Mouse (Mus musculus) skeletal muscle tissue, adult 2 months (tissue): ENCODE data around the gene Etnk1.
"Not testable (repeated sequence)": the region's sequence is repeated elsewhere in the genome, so short reads cannot be mapped to it uniquely, and the experiment has no call there.

Experiments used
- DNase-seq: peaks from one replicate; pipeline ENCODE4 v3.0.0-alpha.2; 2012; ENCODE audit warnings: low read depth, low spot score

The Etnk1 gene

DNA sequence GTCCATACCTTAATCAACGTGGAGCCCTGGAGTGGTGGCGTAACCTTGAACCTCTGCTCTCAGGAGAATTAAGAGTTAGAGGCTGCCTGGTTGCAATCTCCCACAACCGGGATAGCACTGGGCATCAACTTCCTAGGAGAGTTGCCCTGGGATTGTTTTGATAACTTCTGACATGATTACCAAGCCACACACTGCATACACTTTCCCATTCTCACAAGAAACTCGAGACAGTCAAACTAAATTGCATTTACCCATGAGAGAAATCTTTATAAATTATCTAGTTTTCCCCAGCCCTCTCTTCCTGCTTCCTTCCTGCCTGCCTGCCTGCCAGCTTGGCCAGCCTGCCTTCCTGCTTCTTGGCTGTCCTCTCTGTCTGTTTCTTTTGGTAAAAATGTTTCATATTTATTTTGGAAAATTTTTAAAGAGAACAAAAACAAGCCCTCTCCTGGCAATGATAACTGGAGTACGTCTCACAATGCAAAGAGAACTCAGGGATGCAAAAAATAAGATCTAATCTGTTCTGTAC lies 17.2 kb upstream of the Etnk1 start:
- DNase-seq: no peak

DNA sequence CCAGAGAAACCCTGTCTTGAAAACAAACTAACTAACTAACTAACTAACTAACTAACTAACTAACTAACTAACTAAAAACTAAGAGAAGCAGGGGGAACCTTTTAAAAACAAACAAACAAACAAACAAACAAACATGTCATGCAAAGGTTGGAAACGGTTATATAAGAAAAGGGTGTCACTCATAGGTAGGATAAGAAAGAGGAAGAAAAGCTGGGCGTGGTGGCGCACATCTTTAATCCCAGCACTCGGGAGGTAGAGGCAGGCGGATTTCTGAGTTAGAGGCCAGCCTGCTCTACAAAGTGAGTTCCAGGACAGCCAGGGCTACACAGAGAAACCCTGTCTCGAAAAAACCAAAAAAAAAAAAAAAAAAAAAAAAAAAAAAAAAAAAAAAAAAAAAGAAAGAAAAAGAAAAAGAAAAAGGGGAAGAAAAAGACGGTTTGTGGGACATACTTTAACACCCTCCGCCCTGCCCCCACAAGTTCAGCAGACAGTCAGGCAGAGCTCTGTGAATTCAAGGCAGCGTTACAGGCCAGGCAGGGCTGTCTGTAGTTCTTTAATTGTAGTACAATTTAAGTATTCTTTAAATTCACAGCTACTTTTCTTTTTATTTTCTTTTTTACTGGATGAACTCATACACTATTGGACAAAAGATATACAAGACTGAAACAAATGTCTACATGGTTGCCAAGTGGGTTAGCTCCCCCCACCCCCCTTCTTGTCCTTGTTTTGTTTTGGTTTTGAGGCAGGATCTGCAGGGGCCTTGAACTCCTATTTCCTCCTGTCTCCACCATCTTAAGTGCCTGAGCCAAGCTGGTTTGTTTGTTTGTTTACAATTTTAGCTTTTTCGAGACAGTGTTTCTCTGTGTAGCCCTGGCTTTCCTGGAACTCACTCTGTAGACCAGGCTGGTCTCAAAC lies 15.7 kb upstream of the Etnk1 start:
- not testable (repeated sequence) for DNase-seq

DNA sequence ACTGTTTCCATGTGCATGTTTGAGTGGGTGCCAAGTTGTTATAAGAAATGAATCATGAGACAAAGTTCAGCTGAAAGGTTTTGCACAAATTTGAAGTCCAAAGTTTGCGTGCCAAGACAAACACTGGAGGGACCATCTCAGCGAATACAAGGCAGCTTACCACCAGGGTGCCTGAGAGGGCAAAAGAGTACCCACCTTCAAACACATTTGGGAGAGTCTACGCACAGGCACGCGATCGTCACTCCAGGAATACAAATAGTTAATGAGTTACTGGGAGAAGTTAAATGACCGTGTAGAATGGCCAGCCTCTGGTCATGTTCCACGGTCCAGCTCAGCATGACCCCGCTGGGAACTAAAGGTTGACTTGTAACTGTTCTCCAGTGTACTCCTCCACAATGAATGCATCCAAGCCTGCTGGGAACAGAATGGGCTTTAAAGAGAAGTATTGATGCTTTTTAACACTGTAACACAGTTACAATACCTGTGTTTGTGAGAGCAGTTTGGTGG lies 14.6 kb upstream of the Etnk1 start:
- DNase-seq: no peak

DNA sequence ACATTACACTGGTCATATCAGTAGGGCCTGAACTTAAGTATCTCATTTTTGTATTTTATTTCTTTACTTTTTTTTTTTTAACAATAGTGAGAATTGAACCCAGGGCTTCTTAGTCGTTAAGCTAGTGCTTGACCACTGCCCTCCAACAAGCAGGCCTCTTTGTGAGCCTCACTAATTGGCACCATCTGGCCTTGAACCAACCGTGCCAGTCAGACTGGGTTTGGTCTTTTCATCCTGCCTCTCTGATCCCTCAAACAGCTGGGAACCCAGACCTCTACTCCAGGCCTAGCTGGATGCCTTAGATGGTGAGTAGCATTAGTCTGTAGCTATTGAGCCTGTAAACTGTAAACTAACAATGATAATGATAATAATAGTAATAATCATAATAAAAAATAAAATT lies 13.9 kb upstream of the Etnk1 start:
- DNase-seq: no peak

DNA sequence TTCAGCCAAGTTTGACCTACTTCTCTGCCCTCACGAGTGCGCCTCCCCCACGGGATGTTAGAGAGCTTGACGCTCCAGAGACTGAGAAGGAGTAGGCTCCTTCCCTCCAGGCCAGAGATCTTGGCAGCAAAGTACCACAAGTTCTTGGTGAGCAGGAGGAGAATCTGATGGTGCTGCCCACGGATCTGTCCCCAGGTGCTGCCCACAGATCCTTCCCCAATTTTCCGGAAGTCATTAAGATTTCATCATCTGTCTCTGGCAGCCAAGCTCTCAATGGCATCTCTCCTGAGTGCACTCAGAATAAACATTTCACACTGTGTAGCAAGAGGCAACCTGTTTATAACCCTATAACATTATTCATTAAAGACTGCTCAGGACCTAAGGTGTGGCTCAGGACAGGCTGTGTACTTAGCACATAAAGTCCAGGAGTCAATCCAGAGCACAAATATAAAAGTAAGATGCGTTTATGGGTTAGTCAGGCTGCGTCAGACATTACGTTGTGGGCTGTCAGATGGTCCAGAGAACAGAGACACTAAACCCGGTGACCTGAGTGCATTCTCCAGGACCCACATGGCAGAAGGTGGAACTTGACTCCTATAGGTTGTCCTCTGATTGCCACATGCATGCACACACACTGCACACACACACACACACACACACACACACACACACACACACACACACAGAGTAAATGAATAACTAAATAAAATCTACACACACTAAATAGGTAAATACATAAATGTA lies 13.1 kb upstream of the Etnk1 start:
- DNase-seq: no peak

DNA sequence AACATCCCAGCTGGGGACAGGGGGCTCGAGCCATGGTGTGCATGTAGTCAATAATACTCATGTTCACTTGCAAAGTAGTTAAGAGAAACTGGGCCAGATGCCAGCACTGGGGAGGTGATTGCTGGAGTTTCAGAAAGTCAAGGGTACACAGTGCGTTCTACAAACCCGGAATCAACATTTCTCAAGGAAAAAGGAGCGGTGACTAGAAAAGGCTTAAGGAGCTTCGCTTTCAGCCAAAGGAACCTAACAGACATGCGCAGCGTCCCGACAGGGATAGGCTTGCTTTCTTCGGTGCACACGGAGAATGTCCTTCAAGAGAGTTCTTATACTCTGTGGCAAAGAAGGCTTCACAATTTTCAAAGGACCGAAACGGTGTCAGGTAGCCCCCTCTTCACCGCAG lies 12.1 kb upstream of the Etnk1 start:
- DNase-seq: no peak

DNA sequence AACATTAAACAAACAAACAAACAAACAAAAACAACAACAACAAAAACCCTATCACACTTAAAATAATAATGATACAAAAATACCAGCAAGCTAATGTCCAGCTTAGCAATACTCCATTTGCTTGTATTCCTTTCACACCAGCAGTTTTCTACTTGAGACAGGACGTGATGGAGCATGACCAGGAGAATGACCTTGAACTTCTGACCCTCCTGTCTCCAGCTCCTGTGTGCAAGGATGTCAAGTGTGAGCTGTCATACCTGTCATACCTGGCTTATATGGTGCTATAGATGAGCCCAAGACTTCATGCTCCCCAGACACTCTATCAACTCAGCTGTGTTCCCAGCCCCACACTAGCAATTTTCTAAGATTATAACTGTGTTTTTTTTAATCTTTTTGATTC lies 11.0 kb upstream of the Etnk1 start:
- no peak for DNase-seq

DNA sequence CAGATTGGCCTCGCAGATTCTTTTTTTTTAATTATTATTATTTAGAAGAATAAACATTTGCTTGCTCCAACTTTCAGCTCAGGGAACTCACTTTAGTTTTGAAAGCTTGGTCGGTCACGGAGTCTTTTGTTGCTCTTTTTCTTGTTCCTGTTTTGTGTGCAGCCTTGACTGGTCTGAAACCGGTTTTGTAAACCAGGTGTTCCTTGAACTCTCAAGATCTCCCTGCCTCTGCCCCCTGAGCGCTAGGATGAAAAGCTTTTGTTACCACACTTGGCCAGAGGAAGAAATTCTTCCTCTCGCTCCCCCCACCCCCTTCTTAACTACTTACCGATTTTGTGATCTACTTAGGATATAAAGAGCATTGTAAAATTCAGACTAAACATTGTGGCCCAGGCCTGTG lies 10.3 kb upstream of the Etnk1 start:
- no peak for DNase-seq

DNA sequence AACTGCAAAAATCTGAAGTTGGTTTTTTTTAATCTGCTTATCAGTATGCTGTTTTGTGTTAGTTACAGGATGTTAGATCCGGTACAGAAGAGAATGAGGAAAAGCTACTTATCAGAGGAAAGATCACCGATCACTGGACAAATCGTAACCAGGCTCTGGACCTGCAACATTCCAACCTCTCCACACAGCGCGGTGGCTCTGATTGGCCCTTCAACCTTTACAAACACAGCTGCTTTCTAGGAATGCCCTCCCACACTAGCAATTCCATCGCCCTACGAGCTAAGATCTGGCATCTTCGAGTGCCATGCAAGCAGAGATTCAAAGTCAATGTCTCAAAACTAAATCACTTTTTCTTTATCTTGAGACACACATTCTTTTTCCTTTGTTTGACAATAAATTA lies 9.6 kb upstream of the Etnk1 start:
- no peak for DNase-seq

DNA sequence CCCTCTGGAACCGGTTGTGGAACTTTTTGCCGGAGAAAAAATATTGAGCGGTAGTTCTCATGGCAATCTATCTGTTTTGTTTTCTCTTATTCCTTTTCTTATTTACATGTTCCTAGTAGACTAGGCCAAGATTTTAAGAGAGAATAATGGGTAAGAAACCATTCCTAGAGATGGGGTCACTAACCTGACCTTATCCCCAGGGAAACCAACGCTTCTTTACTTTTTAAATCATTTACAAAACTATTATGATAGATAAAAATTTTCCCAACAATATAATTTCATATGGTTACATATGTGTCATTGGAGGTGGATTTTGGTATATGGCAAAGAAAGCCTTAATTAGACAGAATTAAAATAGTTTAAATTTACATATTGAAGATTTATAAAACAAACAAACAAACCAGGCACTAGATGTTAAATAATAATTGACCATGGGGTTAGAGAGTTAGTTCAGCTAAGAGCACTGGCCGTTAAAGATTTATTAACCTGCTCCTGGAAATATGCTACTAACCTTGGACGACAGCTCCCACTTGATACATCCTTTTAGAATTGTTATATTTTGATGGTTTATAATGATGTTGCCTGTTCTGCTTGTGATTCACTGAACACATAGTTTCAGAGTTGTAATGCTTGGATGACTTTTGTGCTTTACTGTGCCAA lies 6.3 kb upstream of the Etnk1 start:
- DNase-seq: no peak

DNA sequence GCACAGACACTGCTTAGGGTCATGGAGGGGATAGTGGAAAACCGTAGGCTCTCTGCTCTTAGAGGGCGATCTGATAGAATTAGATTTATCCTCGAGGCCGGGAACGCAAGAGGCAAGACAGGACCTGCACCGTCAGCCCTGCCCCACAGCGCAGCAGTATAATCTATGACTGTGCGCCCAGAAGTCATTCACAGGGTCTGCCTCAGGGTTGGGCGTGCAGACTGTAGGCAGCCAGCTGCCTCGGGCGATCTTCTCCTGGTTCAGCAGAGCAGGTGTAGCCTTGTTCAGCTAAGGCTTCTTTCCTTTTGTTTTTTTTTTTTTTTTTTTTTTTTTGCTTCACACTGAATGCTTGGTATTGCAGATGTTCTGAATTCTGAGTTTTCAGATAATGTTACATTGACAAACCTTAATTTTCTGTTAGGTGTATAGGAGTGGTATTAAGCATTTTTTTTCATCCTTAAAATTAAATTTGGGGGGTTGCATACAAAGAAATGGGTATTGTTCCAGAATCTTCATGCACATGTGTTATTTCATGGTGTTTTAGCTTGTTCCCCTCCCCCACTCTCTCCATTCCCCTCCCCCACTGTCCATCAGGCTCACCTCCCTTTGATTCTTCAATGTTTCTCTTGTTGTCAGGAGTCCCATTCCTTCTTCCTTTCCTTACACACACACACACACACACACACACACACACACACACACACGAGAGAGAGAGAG lies 4.7 kb upstream of the Etnk1 start:
- no peak for DNase-seq

DNA sequence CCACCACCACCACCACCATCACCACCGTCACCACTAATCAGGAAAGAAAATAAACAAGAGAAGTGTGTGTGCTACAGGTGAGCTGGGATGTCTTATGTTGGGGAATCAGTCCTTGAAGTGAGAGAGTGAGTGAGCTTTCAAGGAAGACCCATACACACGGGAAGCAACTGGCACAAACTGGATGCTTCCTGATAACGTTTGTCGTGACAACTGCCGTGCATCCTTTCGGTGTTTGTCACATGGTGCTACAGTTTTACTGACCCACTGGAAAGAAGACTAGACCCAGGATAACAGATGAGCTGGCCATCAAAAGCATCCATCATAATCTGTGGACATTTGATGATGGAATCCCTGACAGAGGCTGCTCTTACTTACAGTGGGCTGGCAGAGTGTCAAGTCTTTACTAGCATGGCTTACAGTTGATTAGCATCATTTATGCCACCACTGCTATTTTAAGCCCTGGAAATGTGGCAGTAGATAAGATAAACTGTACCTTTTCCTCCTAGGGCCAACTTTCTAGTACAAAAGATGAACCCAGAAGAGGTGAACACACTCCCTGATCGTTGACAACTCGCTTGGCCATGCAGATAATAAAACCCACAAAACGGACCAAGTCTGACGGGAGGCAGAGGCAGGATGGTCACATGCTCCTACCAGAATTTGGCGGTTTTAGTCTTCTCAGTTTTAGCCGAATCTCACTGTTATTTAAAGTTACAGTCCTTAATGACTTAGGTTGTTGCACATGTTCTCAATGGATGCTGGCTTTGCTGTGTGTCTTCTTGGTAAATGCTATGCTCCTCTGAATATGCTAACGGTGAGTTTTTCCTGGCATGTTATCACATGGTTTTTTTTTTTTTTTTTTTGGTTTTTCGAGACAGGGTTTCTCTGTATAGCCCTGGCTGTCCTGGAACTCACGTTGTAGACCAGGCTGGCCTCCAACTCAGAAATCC lies 2.8 kb upstream of the Etnk1 start:
- DNase-seq: no peak

DNA sequence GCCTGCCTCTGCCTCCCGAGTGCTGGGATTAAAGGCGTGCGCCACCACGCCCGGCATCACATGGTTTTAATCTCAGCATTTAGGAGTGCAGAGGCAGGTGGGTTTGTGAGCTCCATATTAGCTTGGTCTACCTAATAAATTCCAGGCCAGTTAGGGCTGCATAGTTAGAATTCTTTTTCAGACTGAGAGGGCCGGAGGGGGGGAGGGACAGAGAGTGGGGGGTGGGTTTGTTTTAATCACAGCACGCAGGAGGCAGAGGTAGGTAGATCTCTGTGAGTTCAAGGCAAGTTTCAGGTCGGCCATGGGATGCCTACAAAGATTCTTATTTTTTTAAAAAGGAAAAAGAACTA lies 2.1 kb upstream of the Etnk1 start:
- no peak for DNase-seq

DNA sequence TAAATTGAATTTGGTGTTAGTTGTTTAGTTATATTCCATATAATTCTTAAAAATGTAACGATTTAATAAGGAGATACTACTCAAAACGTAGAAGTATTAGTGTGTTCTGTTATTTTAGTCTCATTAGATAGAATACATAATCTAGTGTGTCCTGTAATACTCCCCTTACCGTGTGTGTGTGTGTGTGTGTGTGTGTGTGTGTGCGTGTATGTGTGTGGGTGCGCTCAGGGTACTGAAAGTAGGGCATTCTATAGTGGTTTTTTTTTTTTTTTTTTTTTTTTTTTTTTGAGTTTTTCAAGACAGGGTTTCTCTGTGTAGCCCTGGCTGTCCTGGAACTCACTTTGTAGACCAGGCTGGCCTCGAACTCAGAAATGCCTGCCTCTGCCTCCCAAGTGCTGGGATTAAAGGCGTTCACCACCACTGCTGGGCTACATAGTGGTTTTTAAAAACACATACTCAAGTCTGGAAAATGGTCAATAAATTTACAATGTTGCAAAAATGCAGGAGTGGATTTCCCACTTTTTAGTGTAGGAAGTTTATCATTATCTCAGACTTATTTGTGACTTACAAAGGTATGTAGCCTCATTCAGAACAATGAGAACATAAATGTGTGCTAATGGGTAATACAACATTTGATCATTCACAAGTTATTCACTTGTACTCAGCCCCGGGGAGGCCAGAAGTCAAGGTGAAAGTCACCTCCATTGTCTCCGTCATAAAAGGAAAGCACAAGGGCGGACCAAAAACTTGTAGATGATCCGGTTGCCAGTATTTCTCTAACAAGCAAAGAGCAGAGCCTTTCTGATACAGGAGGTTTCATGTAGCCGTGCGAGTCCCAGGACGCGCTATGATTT lies 1.4 kb upstream of the Etnk1 start:
- DNase-seq: no peak

DNA sequence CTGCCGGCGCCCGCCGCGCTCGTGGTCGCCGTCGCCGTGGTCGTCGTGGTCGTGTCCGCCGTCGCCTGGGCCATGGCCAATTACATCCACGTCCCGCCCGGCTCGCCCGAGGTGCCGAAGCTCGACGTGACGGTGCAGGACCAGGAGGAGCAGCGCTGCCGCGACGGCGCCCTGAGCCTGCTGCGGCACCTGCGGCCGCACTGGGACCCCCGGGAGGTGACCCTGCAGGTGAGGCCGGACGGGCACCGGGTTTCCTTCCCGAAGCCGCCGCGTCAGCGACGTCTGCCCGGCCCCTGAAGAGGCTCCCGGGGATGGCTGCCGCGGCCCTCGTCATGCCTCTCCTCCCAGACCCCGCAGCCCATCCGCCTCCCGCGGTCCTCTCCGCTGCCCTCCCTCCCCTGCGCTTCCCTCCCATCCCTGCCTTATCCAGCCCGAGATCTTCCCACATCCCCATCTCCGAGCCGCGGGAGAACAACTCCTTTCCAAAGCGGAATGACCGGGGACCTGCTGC lies 443 bp downstream of the Etnk1 start:
- peak; percentile 24 for DNase-seq

DNA sequence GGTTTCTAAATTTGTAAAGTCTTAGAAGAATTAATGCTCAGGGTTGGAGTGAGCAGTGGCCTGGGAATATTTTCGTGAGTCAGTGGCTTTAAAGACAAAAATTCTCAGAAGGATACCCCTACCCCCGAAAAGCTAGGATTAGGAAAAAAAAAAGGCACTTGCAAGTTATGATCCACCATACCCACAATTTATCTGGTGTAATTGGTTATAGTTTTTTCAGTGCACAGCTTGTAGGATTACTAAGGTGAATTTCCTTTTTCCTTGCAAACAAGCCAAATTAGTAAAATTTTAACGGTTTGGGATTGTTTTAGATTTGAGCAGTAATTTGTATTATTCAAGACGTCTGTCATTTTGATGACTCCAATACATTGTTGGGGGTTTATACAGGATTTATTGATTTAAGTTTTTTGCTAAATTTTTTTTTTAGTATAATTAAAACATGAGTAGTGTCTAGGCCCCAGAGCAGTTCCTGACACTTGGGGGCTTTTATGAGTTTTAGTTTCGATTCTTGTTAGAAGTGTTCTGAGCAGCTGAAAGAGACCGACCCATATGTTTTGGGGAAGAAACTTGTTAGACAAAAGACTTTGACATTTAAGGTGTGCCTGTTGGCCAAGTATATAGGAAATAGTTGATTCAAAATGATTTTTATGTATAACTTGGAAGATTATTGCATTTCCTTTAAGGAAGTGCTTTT lies 1.1 kb downstream of the Etnk1 start:
- DNase-seq: no peak

DNA sequence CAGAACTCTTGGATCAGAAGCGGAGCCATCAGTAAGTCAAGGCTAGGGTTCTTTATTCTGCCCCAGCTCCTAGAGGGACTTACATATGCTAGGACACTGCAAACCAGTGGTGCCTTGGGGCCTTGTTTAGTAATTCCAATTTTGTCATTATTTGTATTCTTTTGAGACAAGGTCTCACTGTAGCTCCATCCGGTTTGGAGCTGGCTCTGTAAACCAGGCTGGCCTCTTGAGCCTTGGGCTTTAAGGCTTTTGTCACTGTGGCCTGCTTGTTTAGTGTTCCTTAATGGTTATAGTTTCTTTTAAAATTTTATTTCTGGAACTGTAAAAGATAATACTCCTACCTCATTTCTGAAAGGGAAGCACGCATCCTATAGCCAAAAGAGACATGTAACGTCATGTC lies 2.4 kb downstream of the Etnk1 start:
- no peak for DNase-seq

DNA sequence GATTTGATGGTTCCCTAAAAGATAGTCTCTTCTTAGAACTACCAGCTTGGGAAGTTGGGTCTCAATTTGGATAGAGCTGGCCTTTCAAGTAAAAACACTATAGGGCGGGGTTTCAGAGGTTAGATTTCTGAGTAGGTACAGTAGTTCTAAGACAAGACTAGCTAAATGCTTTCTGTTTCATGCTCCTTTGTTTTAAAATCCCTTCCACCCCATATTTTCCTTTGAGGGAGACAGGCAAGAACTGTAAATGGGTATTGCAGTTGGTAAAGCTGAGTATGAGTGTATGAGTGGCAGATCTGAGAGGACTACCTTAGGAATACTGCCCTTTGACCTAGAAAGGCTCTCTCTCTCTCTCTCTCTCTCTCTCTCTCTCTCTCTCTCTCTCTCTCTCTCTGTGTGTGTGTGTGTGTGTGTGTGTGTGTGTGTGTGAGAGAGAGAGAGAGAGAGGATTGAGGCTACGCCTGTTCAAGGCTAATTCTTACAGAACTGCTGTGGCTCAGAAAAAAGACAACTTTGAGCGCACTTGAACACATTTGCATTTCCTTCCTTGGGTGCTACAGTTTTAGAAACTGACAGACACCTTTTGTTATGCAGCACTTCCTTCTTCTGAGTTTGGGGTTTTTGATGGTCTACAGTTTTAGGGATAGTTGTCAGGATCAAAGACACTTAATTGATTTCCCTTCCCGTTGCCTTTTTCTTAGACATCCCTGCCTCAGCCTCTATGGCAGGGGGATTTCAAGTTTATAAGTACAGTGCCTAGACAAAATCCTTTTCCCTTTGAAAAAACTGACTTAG lies 3.3 kb downstream of the Etnk1 start:
- no peak for DNase-seq
